In the genomic region with DNA sequence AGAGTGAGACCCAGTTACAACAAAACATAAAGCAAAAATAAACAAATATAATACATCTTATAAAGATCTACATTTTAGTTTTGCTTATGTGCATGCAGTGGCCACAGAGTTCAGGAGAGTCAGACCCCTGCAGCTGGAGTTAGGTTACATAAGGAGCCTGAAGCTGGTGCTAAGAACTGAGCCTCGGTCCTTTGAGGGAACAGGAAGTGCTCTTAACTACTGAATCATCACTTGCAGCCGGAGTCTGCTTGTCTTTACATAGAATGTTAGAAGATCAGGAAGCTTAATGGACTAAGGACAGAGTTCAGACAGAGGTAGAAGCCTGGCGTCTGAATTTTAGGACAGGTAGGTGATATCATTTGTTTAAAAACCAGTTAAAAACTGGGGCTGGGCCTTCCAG, we compare ENCODE assay signal across 10 mouse cellular contexts. TPM values are rescaled to one million over a fixed set of nuclear protein-coding genes. Genes with fewer than 3 reads are reported as not detected.
A peak's percentile ranks its signal among the peaks of the same experiment; 100 is the strongest.
DNase-seq lines count a peak whose midpoint lies in the region; ATAC-seq and TF ChIP-seq lines count a peak whose summit lies in the region.
"Had no signal": no experiment of that assay in that cellular context is flagged by ENCODE, and none has a peak within 500 bp of the region (broad histone marks: within the 10 kb centered on the region; RNA-seq: fewer than 3 reads in every experiment).

No protein-coding gene starts in this region.

- no peak for TF ChIP-seq CTCF in lung, adult 2 months (IDR thresholded peaks at IDR 0.05; ENCODE audit: insufficient read depth, low read length)
- TF ChIP-seq CTCF in cerebellum, adult 2 months (IDR thresholded peaks at IDR 0.05; ENCODE audit: borderline replicate concordance, insufficient read depth, low read depth, low read length) = no peak

- peaks cover 6% of the 10 kb centered on the region for H3K4me1 ChIP-seq in lung, adult 2 months (ENCODE audit: control insufficient read depth, insufficient read depth, low read length)
- H3K4me1 ChIP-seq in embryonic facial prominence, embryonic 10.5 days = peaks cover 51% of the 10 kb centered on the region
- 0 out of 2 replicates have a peak, but pooled peaks cover 10% of the 10 kb centered on the region for H3K4me1 ChIP-seq in hindbrain, embryonic 14.5 days (replicated peaks; ENCODE audit: control insufficient read depth, insufficient read depth, low read length)
- peaks cover 24% of the 10 kb centered on the region for H3K4me1 ChIP-seq in midbrain, embryonic 15.5 days
- H3K4me1 ChIP-seq in cerebellum, adult 2 months (ENCODE audit: control insufficient read depth, insufficient read depth, low read length) = peaks cover 15% of the 10 kb centered on the region

- H3K4me2 ChIP-seq in hindbrain, embryonic 14.5 days (replicated peaks) = peak overlapping the region; percentile 44
- H3K4me2 ChIP-seq in midbrain, embryonic 15.5 days = no peak overlapping the region

- 20% methylated on average over 3 of the region's 3 CpGs for WGBS in lung, adult 2 months
- 32% methylated on average over 3 of the region's 3 CpGs for WGBS in embryonic facial prominence, embryonic 10.5 days
- 61% methylated on average over 3 of the region's 3 CpGs for WGBS in hindbrain, embryonic 14.5 days
- 48% methylated on average over 3 of the region's 3 CpGs for WGBS in midbrain, embryonic 15.5 days
- WGBS in cerebellum, adult 2 months = 73% methylated on average over 3 of the region's 3 CpGs

- ATAC-seq in hindbrain, embryonic 14.5 days (ENCODE audit: low FRiP score) = no peak
- no peak for ATAC-seq in midbrain, embryonic 15.5 days (replicated peaks)

- peaks cover 32% of the 10 kb centered on the region for H3K36me3 ChIP-seq in embryonic facial prominence, embryonic 10.5 days (replicated peaks)
- H3K36me3 ChIP-seq in hindbrain, embryonic 14.5 days (replicated peaks; ENCODE audit: control insufficient read depth, insufficient read depth) = no peaks in the 10 kb centered on the region
- H3K36me3 ChIP-seq in midbrain, embryonic 15.5 days (replicated peaks) = no peaks in the 10 kb centered on the region

- peak overlapping the region; percentile 61 for H3K4me3 ChIP-seq in lung, adult 2 months (replicated peaks; ENCODE audit: extremely low read depth, low read depth, low read length)
- peak overlapping the region; percentile 68 for H3K4me3 ChIP-seq in embryonic facial prominence, embryonic 10.5 days
- H3K4me3 ChIP-seq in hindbrain, embryonic 14.5 days (replicated peaks; ENCODE audit: low read length) = peak overlapping the region; percentile 32; the same call in 1 of the 2 replicates
- no peak overlapping the region for H3K4me3 ChIP-seq in midbrain, embryonic 15.5 days
- no peak overlapping the region for H3K4me3 ChIP-seq in cerebellum, adult 2 months (replicated peaks; ENCODE audit: insufficient read depth, low read depth, low read length)

- no peaks in the 10 kb centered on the region for H3K9me3 ChIP-seq in embryonic facial prominence, embryonic 10.5 days
- no peaks in the 10 kb centered on the region for H3K9me3 ChIP-seq in hindbrain, embryonic 14.5 days (ENCODE audit: control insufficient read depth, low read length)
- no peaks in the 10 kb centered on the region for H3K9me3 ChIP-seq in midbrain, embryonic 15.5 days

- H3K9ac ChIP-seq in hindbrain, embryonic 14.5 days = peak overlapping the region; percentile 51; the same call in 1 of the 2 replicates
- H3K9ac ChIP-seq in midbrain, embryonic 15.5 days = no peak overlapping the region

- H3K27ac ChIP-seq in embryonic facial prominence, embryonic 10.5 days (replicated peaks) = peak overlapping the region; percentile 92
- no peak overlapping the region; the same call in 1 of the 2 replicates for H3K27ac ChIP-seq in hindbrain, embryonic 14.5 days
- H3K27ac ChIP-seq in midbrain, embryonic 15.5 days = peak overlapping the region; percentile 51; the same call in 1 of the 2 replicates
- H3K27ac ChIP-seq in cerebellum, adult 2 months (ENCODE audit: insufficient read depth, low read length) = no peak overlapping the region

- TF ChIP-seq POLR2A in lung, adult 2 months (IDR thresholded peaks at IDR 0.05; ENCODE audit: borderline replicate concordance, extremely low read depth, low read depth, low read length) = no peak
- TF ChIP-seq POLR2A in cerebellum, adult 2 months (IDR thresholded peaks at IDR 0.05; ENCODE audit: borderline replicate concordance, insufficient read depth, low read length) = no peak

- DNase-seq in lung, adult 2 months = no peak
- no peak for DNase-seq in lung, postnatal 36 days
- no peak for DNase-seq in embryonic facial prominence, embryonic 10.5 days (ENCODE audit: low spot score)
- no peak for DNase-seq in hindbrain, embryonic 14.5 days (ENCODE audit: low spot score)
- DNase-seq in left cerebral cortex, postnatal 36 days (ENCODE audit: low spot score in 2 of 2) = no peak
- no peak for DNase-seq in cerebellum, adult 2 months
- no peak for DNase-seq in spleen, postnatal 14 days (ENCODE audit: low spot score in 2 of 2)

- intact Hi-C loops in left cerebral cortex, postnatal 36 days (cut with DNase I) = loop anchor here (5.0 kb wide), 1 partner anchor 63 kb away; no protein-coding TSS in a partner anchor

- H3K27me3 ChIP-seq in embryonic facial prominence, embryonic 10.5 days (replicated peaks; ENCODE audit: low read depth, poor library complexity, severe bottlenecking) = no peaks in the 10 kb centered on the region
- no peaks in the 10 kb centered on the region for H3K27me3 ChIP-seq in hindbrain, embryonic 14.5 days (ENCODE audit: control insufficient read depth, insufficient read depth, low read length)
- no peaks in the 10 kb centered on the region for H3K27me3 ChIP-seq in midbrain, embryonic 15.5 days (replicated peaks)
- no peaks in the 10 kb centered on the region for H3K27me3 ChIP-seq in cerebellum, adult 2 months (ENCODE audit: control insufficient read depth, insufficient read depth, low read length)

RNA-seq across cellular contexts. Expression of gene Plin3, which starts 3.8 kb away (rescaled TPM):
- 39.4 and 39.6 TPM in 2 replicates for polyA plus RNA-seq in lung, adult 2 months (2012; rRNA removed)
- polyA plus RNA-seq in embryonic facial prominence, embryonic 10.5 days (2016; fragmentation: Nextera tagmentation; extraction: Ambion mirVana) = 67.7 and 72.2 TPM in 2 replicates
- polyA plus RNA-seq in hindbrain, embryonic 14.5 days (2014; fragmentation: Nextera tagmentation; extraction: Ambion mirVana) = 13.9 and 16.4 TPM in 2 replicates
- polyA plus RNA-seq in midbrain, embryonic 15.5 days (2015; fragmentation: Nextera tagmentation; extraction: Ambion mirVana) = 12.0 and 13.3 TPM in 2 replicates
- total RNA-seq in left cerebral cortex, postnatal 36 days (2021) = 10 to 100 TPM in 1 of 2 experiments, 1 to 10 TPM in 1; 9.3 to 10.1 TPM
- polyA plus RNA-seq in cerebellum, adult 2 months (2012; rRNA removed) = 15.6 and 20.9 TPM in 2 replicates

RNA-seq across cellular contexts. Expression of gene Arrdc5, which starts 11.2 kb away (rescaled TPM):
- not detected in 2 replicates for polyA plus RNA-seq in lung, adult 2 months (2012; rRNA removed)
- not detected in 2 replicates for polyA plus RNA-seq in embryonic facial prominence, embryonic 10.5 days (2016; fragmentation: Nextera tagmentation; extraction: Ambion mirVana)
- polyA plus RNA-seq in hindbrain, embryonic 14.5 days (2014; fragmentation: Nextera tagmentation; extraction: Ambion mirVana) = not detected in 2 replicates
- not detected in 2 replicates for polyA plus RNA-seq in midbrain, embryonic 15.5 days (2015; fragmentation: Nextera tagmentation; extraction: Ambion mirVana)
- total RNA-seq in left cerebral cortex, postnatal 36 days (2021) = not detected
- polyA plus RNA-seq in cerebellum, adult 2 months (2012; rRNA removed) = not detected in 2 replicates
- total RNA-seq: gastrocnemius, adult 8-10 months; megakaryocyte-erythroid progenitor cell, adult 5-6 weeks had no signal

RNA-seq across cellular contexts. Expression of gene Ticam1, which starts 12.3 kb away (rescaled TPM):
- polyA plus RNA-seq in lung, adult 2 months (2012; rRNA removed) = 17.1 and 18.1 TPM in 2 replicates
- polyA plus RNA-seq in embryonic facial prominence, embryonic 10.5 days (2016; fragmentation: Nextera tagmentation; extraction: Ambion mirVana) = 3.2 and 3.7 TPM in 2 replicates
- polyA plus RNA-seq in hindbrain, embryonic 14.5 days (2014; fragmentation: Nextera tagmentation; extraction: Ambion mirVana) = 1.4 and 1.5 TPM in 2 replicates
- polyA plus RNA-seq in midbrain, embryonic 15.5 days (2015; fragmentation: Nextera tagmentation; extraction: Ambion mirVana) = 1.2 and 1.5 TPM in 2 replicates
- 1 to 10 TPM; 4.9 to 5.3 TPM for total RNA-seq in left cerebral cortex, postnatal 36 days (2021)
- 4.5 and 4.7 TPM in 2 replicates for polyA plus RNA-seq in cerebellum, adult 2 months (2012; rRNA removed)

RNA-seq across cellular contexts. Expression of gene Uhrf1, which starts 14.3 kb away (rescaled TPM):
- 2.6 and 3.2 TPM in 2 replicates for polyA plus RNA-seq in lung, adult 2 months (2012; rRNA removed)
- polyA plus RNA-seq in embryonic facial prominence, embryonic 10.5 days (2016; fragmentation: Nextera tagmentation; extraction: Ambion mirVana) = 279 and 301 TPM in 2 replicates
- polyA plus RNA-seq in hindbrain, embryonic 14.5 days (2014; fragmentation: Nextera tagmentation; extraction: Ambion mirVana) = 14.1 and 15.9 TPM in 2 replicates
- polyA plus RNA-seq in midbrain, embryonic 15.5 days (2015; fragmentation: Nextera tagmentation; extraction: Ambion mirVana) = 19.2 and 20.8 TPM in 2 replicates
- 1 to 10 TPM in 1 of 2 experiments, under 1 TPM in 1; 0.82 to 1.3 TPM for total RNA-seq in left cerebral cortex, postnatal 36 days (2021)
- polyA plus RNA-seq in cerebellum, adult 2 months (2012; rRNA removed) = 0.65 and 0.71 TPM in 2 replicates

RNA-seq across cellular contexts. Expression of gene Fem1a, which starts 32.3 kb away (rescaled TPM):
- 28.2 and 29.4 TPM in 2 replicates for polyA plus RNA-seq in lung, adult 2 months (2012; rRNA removed)
- 12.5 and 13.2 TPM in 2 replicates for polyA plus RNA-seq in embryonic facial prominence, embryonic 10.5 days (2016; fragmentation: Nextera tagmentation; extraction: Ambion mirVana)
- polyA plus RNA-seq in hindbrain, embryonic 14.5 days (2014; fragmentation: Nextera tagmentation; extraction: Ambion mirVana) = 21.0 and 21.8 TPM in 2 replicates
- polyA plus RNA-seq in midbrain, embryonic 15.5 days (2015; fragmentation: Nextera tagmentation; extraction: Ambion mirVana) = 20.1 and 20.5 TPM in 2 replicates
- total RNA-seq in left cerebral cortex, postnatal 36 days (2021) = 10 to 100 TPM; 33.0 to 35.4 TPM
- 19.9 and 21.8 TPM in 2 replicates for polyA plus RNA-seq in cerebellum, adult 2 months (2012; rRNA removed)

Comparison
In these comparisons a context has a peak if more than half of its experiments do, and no peak if none do; other contexts are left out.
1. H3K4me3 ChIP-seq: peak in lung, adult 2 months (single experiment), embryonic facial prominence, embryonic 10.5 days (single experiment) and hindbrain, embryonic 14.5 days (single experiment); none in midbrain, embryonic 15.5 days (single experiment) and cerebellum, adult 2 months (single experiment).
2. H3K27ac ChIP-seq: peak in embryonic facial prominence, embryonic 10.5 days (single experiment) and midbrain, embryonic 15.5 days (single experiment); none in hindbrain, embryonic 14.5 days (single experiment) and cerebellum, adult 2 months (single experiment).